Mouse (Mus musculus) lung, postnatal 0 days (tissue): ENCODE measurements at regions not wholly inside any gene's neighbourhood (a gene's known extent, or its start where the extent isn't known, plus 50 kb on each side); places are given as distances from the start of the nearest gene placed in this dataset.

Experiments
- CTCF ChIP-seq: IDR thresholded peaks from 2 replicates; pipeline ENCODE4 v1.5.1; 2016; ENCODE audit warnings: antibody characterized with exemption, mild to moderate bottlenecking
- EP300 ChIP-seq: IDR thresholded peaks from 2 replicates; pipeline ENCODE4 v1.6.1; 2016; ENCODE audit warnings: antibody characterized with exemption, mild to moderate bottlenecking, control low read depth

- no peak for TF ChIP-seq CTCF
- TF ChIP-seq EP300, result no peak
Observed at GRCm38 (mm10) chr5:43031916-43032315, 201.1 kb upstream of the Cpeb2 start.
